Mouse (Mus musculus) testis, adult 2 months (tissue): Measurements from ENCODE around the gene Ctsh.

ENCODE experiments used
- CTCF ChIP-seq: fragments of 200-500 bp; IDR thresholded peaks from 2 replicates; pipeline ENCODE4 v1.5.1; 2012; ENCODE audit warnings: low read depth, mild to moderate bottlenecking, inconsistent platforms, low read length, moderate library complexity; ENCODE audit not compliant: control insufficient read depth, insufficient read depth, insufficient replicate concordance
- POLR2A ChIP-seq: fragments of 200-500 bp; IDR thresholded peaks from 2 replicates; pipeline ENCODE4 v1.6.1; 2012; ENCODE audit warnings: low read depth, mild to moderate bottlenecking, inconsistent platforms, low read length, moderate library complexity; ENCODE audit not compliant: control insufficient read depth

DNA sequence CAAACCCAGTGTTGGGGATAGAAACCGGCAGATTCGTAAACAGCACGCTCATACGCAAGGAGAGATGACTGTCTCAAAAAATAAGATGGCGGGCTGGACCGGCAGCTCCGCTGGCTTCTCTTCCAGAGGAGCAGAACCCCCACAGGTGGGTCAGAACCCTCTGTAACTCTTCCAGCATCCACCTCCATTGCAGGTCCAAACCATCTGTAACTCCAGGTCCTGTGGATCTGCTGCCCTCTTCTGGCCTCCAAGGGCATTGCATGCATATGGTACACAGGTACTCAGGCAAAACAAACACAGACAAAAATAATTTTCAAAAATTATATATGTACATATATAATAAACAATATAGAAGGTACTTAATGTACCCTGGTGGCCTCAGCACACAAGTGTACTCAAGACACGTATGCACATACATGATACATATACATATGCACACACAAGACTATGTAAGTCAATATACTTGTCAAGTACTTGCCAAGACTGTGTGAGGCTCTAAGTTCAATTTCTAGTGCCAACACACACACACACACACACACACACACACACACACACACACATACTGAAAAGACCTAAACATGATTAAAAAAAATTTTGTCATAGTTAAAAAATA is 23.0 kb downstream of the Ctsh start:
- TF ChIP-seq POLR2A: no peak
- peak; percentile 85; the same call in 1 of the 2 replicates for TF ChIP-seq CTCF
